ENCODE assay signal across 22 mouse cellular contexts in the genomic region with DNA sequence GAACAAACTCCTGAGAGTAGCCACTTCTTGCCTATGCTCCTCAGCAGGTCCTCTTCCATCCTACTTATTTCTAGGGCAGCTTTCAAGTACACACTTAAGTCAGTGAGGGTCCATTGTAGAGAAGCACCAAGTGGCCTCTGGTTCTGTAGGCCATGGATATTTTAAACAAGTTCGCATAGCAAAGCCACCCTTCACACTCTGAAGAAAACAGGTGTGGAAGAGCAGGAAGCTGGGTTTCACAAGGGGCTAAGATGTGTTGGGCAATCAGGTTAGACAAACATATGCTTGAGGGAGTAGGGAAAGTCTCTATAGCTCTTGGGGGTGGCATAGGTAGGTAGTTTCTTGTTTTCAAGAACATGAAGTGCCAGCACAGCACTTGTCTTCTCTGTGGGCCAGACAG. TPM values are rescaled to one million over a fixed set of nuclear protein-coding genes. Genes with fewer than 3 reads are reported as not detected.
DNase-seq lines count a peak whose midpoint lies in the region; ATAC-seq and TF ChIP-seq lines count a peak whose summit lies in the region.
"Had no signal": no experiment of that assay in that cellular context is flagged by ENCODE, and none has a peak within 500 bp of the region (broad histone marks: within the 10 kb centered on the region; RNA-seq: fewer than 3 reads in every experiment).

No protein-coding gene starts in this region.

- H3K27me3 ChIP-seq in lung, postnatal 0 days (replicated peaks; ENCODE audit: insufficient read depth, low read length), result no peaks in the 10 kb centered on the region
- H3K27me3 ChIP-seq in limb, embryonic 10.5 days (ENCODE audit: low read depth, poor library complexity, severe bottlenecking), result no peaks in the 10 kb centered on the region
- H3K27me3 ChIP-seq: embryonic facial prominence, embryonic 15.5 days; forebrain, embryonic 15.5 days; heart, embryonic 15.5 days had no signal

- no peak overlapping the region for H3K9ac ChIP-seq in lung, postnatal 0 days (replicated peaks; ENCODE audit: low read depth)
- H3K9ac ChIP-seq: embryonic facial prominence, embryonic 15.5 days; forebrain, embryonic 15.5 days; heart, embryonic 15.5 days; hindbrain, embryonic 14.5 days had no signal

- TF ChIP-seq EP300 in lung, postnatal 0 days (IDR thresholded peaks at IDR 0.05), result peak; percentile 96

- H3K36me3 ChIP-seq in lung, postnatal 0 days (ENCODE audit: insufficient read depth, low read length), result peaks cover 54% of the 10 kb centered on the region
- peaks cover 99% of the 10 kb centered on the region for H3K36me3 ChIP-seq in limb, embryonic 10.5 days

- TF ChIP-seq CTCF in lung, postnatal 0 days (IDR thresholded peaks at IDR 0.05), result no peak

- peak; percentile 96 for DNase-seq in lung, postnatal 0 days (ENCODE audit: low spot score)
- peak; percentile 79 for DNase-seq in lung, postnatal 36 days
- DNase-seq in layer of hippocampus, adult 18-20 months (ENCODE audit: low spot score in 2 of 2), result no peak
- DNase-seq in adrenal gland, postnatal 4 days (ENCODE audit: low spot score in 2 of 2), result no peak
- DNase-seq in limb, embryonic 10.5 days (ENCODE audit: low spot score), result no peak
- DNase-seq: adrenal gland, adult 2 months; adrenal gland, postnatal 25 days; cerebellum, adult 11 months; cerebellum, adult 8-10 months; cerebellum, postnatal 14 days; embryo, embryonic 11 days; gastrocnemius, postnatal 10 days; heart, adult 2 months; heart, postnatal 14 days had no signal

- ATAC-seq in granulocyte monocyte progenitor cell, adult 5-6 weeks (replicated peaks; ENCODE audit: poor library complexity, severe bottlenecking), result peak; percentile 45
- peak; percentile 93 for ATAC-seq in lung, postnatal 0 days
- ATAC-seq: forebrain, embryonic 15.5 days had no signal

- H3K9me3 ChIP-seq in lung, postnatal 0 days (ENCODE audit: low read length), result no peaks in the 10 kb centered on the region
- no peaks in the 10 kb centered on the region for H3K9me3 ChIP-seq in limb, embryonic 10.5 days (replicated peaks)
- H3K9me3 ChIP-seq: embryonic facial prominence, embryonic 15.5 days; forebrain, embryonic 15.5 days; heart, embryonic 15.5 days; hindbrain, embryonic 10.5 days had no signal

- peaks cover 6% of the 10 kb centered on the region; the same call in 1 of the 2 replicates for H3K4me1 ChIP-seq in lung, postnatal 0 days (ENCODE audit: insufficient read depth, low read depth, low read length)
- H3K4me1 ChIP-seq in limb, embryonic 10.5 days, result no peaks in the 10 kb centered on the region
- H3K4me1 ChIP-seq: embryonic facial prominence, embryonic 15.5 days; forebrain, embryonic 15.5 days; heart, embryonic 15.5 days; hindbrain, embryonic 10.5 days had no signal

- H3K27ac ChIP-seq in lung, postnatal 0 days (ENCODE audit: low read length), result peak overlapping the region; percentile 87; the same call in 1 of the 2 replicates
- no peak overlapping the region for H3K27ac ChIP-seq in limb, embryonic 10.5 days
- H3K27ac ChIP-seq: embryonic facial prominence, embryonic 15.5 days; forebrain, embryonic 15.5 days; heart, adult 2 months; heart, embryonic 15.5 days; hindbrain, embryonic 10.5 days; hindbrain, embryonic 14.5 days had no signal

- H3K4me2 ChIP-seq in lung, postnatal 0 days (replicated peaks; ENCODE audit: low read depth, low read length), result no peak overlapping the region
- H3K4me2 ChIP-seq: embryonic facial prominence, embryonic 15.5 days; forebrain, embryonic 15.5 days; heart, embryonic 11.5 days; heart, embryonic 15.5 days; hindbrain, embryonic 14.5 days had no signal

- WGBS in lung, postnatal 0 days, result 41% methylated on average over 1 of the region's 1 CpGs
- 90% methylated on average over 1 of the region's 1 CpGs for WGBS in limb, embryonic 10.5 days

- no peak overlapping the region for H3K4me3 ChIP-seq in lung, postnatal 0 days (ENCODE audit: low read depth, low read length)
- H3K4me3 ChIP-seq in limb, embryonic 10.5 days, result no peak overlapping the region
- H3K4me3 ChIP-seq: embryonic facial prominence, embryonic 15.5 days; erythroblast, embryonic 14.5 days; forebrain, embryonic 15.5 days; heart, adult 2 months; heart, embryonic 15.5 days; hindbrain, embryonic 10.5 days had no signal

RNA-seq across cellular contexts. Expression of gene Zdhhc3, which starts 27.6 kb away (rescaled TPM):
- 66.7 and 68.4 TPM in 2 replicates for total RNA-seq in granulocyte monocyte progenitor cell, adult 5-6 weeks (2014; fragmentation: Nextera tagmentation)
- 43.1 and 47.1 TPM in 2 replicates for total RNA-seq in granulocyte monocyte progenitor cell, adult 5-6 weeks (2017)
- polyA plus RNA-seq in lung, postnatal 0 days (2015; fragmentation: Nextera tagmentation; extraction: Ambion mirVana), result 127 and 130 TPM in 2 replicates
- total RNA-seq in layer of hippocampus, adult 18-20 months (2021), result 10 to 100 TPM; 57.5 to 62.1 TPM
- total RNA-seq in adrenal gland, postnatal 4 days (2021), result 10 to 100 TPM; 77.9 to 81.1 TPM
- 72.8 and 73.9 TPM in 2 replicates for polyA plus RNA-seq in limb, embryonic 10.5 days (2016; fragmentation: Nextera tagmentation; extraction: Ambion mirVana)

RNA-seq across cellular contexts. Expression of gene Exosc7, which starts 27.6 kb away (rescaled TPM):
- 85.4 and 103 TPM in 2 replicates for total RNA-seq in granulocyte monocyte progenitor cell, adult 5-6 weeks (2014; fragmentation: Nextera tagmentation)
- 119 and 126 TPM in 2 replicates for total RNA-seq in granulocyte monocyte progenitor cell, adult 5-6 weeks (2017)
- polyA plus RNA-seq in lung, postnatal 0 days (2015; fragmentation: Nextera tagmentation; extraction: Ambion mirVana), result 139 and 145 TPM in 2 replicates
- total RNA-seq in layer of hippocampus, adult 18-20 months (2021), result 10 to 100 TPM; 41.1 to 41.9 TPM
- total RNA-seq in adrenal gland, postnatal 4 days (2021), result 10 to 100 TPM; 55.3 to 60.2 TPM
- 120 and 148 TPM in 2 replicates for polyA plus RNA-seq in limb, embryonic 10.5 days (2016; fragmentation: Nextera tagmentation; extraction: Ambion mirVana)

RNA-seq across cellular contexts. Expression of gene Tgm4, which starts 50.8 kb away (rescaled TPM):
- total RNA-seq in granulocyte monocyte progenitor cell, adult 5-6 weeks (2014; fragmentation: Nextera tagmentation), result 2.1 TPM in 1 of 2 replicates, not detected in the other
- total RNA-seq in granulocyte monocyte progenitor cell, adult 5-6 weeks (2017), result 0.05 TPM in 1 of 2 replicates, not detected in the other
- polyA plus RNA-seq in lung, postnatal 0 days (2015; fragmentation: Nextera tagmentation; extraction: Ambion mirVana), result 1.1 and 1.2 TPM in 2 replicates
- total RNA-seq in layer of hippocampus, adult 18-20 months (2021), result 1 to 10 TPM; 1.5 to 2.4 TPM
- total RNA-seq in adrenal gland, postnatal 4 days (2021), result 1 to 10 TPM; 1.3 to 1.4 TPM
- polyA plus RNA-seq in limb, embryonic 10.5 days (2016; fragmentation: Nextera tagmentation; extraction: Ambion mirVana), result 0.56 and 0.64 TPM in 2 replicates
- total RNA-seq: heart, adult 2 months; heart, postnatal 14 days had no signal
- polyA plus RNA-seq: heart, adult 2 months had no signal

Comparison
In these comparisons a context has a peak if more than half of its experiments do, and no peak if none do; other contexts are left out.
1. DNase-seq: peak in lung, postnatal 0 days (single experiment) and lung, postnatal 36 days (single experiment); none in layer of hippocampus, adult 18-20 months (0 of 2), adrenal gland, postnatal 4 days (0 of 2) and limb, embryonic 10.5 days (single experiment).